Mouse (Mus musculus) brain, adult 2 months (tissue): ENCODE measurements around the gene Ppa1.

Source experiments
- DNase-seq: peaks from one replicate; pipeline ENCODE4 v3.0.0; 2011; ENCODE audit warnings: low read depth, low spot score

The Ppa1 gene

DNA sequence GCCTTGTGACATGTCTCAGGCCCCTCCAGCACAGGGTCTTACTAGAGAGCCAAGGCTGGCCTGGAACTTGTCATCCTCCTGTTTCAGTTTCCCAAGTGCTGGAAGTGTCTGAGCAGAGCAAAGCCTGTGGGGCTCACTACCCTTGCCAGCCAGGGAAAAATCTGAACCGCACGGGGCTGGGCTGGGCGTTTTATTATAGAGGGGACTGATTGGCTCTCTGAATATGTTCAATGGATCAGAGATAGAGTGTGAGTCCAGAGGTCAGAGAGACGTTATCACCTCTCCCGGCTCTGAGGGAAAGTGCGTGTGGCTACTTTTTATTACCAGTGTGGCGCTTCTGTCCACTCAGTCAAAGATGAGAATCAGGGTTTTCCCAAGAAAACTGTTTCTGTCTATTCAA, 1.8 kb upstream of the Ppa1 start:
- no peak for DNase-seq

DNA sequence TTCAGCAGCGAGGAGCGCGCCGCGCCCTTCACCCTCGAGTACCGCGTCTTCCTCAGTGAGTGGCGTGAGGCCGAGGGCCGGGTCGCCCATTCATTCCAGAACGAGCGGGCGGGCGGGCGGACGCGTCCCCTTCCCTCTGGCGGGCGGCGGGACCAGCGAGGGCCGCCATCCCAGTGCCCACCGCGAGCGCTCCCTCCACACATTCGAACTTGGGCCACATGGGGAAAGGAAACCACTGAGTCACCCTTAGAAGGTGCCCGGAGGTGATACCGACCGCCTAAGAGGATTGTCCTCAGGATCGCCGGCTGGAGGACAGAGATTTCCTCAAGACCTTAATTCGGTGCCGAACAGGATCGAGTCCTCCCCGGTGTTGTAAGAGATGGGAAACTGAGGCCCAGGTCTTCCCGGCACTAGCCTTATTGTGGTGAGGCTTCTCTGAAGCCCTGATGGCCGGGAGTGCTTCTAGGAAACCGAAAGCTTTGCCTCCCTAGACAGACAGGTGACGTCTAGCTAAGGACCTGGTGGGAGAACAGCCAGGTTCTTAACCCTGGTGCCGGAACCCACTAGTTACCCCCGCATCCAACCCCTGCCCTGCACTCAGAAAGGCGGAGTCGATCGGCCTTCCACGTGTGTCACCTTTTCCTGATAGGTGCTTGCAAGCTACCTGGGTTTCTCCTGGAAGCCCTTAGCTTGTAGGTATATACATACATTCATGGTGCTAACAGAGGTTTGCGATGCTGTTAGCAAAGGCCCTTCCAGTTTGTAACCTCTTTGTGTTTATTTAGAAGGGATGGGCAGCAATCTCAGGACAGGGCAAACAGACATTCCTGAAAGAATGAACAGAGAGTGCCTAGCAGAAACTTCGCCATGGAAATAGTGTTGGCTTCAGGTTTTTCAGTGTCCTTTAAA, 639 bp downstream of the Ppa1 start:
- DNase-seq = peak; percentile 25

DNA sequence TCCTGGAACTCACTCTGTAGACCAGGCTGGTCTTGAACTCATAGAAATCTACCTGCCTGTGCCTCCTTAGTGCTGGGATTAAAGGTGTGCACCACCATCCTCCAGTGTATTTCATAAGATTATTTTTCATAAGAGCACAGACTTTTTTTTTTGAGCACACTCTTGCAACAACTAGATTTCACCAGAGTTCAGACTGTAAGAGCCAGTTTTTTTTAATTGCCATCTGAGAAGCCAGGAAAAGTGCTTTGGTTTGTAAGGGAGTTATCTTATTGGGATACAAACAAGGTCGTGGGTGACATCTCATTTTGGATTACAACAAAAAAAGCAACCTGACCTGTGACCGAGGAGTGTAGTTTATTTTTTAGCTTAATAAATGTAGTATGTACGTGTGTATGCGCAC, 5.8 kb downstream of the Ppa1 start:
- DNase-seq = no peak

DNA sequence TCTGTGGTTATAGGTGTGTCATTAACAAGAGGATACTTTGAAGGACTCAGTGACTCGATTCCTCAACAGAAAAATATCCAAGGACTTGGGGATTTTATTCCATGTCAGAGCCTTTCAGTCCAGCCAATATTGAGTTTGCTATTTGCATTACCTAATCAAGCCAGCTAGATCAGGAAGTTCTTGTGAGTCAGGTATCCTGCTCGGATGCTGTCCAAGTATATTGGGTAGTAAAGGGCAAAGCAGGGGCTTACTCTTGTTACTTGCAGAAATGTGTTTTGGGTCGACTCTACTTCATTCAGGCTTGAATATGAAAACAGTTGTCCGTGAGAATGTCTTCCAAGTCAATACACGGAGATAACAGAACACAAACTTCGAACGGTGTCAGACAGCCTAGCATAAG, 6.3 kb downstream of the Ppa1 start:
- DNase-seq = no peak

DNA sequence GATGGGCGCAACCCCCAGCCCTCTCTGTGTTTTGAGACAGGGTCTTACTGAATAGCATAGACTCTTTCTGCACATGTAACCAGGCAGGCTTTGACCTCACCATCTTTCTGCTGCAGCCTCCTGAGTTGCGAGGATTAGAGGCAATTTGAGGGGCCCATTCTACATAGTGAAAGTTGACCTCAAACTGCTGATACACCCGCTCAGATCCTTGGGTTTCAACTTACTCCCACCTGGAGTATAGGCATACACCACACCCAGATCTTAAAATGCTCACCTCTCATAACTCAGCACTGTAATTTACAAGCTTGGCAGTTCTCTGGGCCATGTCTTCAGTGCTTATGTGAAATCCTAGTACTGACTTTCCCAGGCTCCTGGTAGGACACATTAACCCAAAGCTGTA, 6.8 kb downstream of the Ppa1 start:
- DNase-seq = no peak

DNA sequence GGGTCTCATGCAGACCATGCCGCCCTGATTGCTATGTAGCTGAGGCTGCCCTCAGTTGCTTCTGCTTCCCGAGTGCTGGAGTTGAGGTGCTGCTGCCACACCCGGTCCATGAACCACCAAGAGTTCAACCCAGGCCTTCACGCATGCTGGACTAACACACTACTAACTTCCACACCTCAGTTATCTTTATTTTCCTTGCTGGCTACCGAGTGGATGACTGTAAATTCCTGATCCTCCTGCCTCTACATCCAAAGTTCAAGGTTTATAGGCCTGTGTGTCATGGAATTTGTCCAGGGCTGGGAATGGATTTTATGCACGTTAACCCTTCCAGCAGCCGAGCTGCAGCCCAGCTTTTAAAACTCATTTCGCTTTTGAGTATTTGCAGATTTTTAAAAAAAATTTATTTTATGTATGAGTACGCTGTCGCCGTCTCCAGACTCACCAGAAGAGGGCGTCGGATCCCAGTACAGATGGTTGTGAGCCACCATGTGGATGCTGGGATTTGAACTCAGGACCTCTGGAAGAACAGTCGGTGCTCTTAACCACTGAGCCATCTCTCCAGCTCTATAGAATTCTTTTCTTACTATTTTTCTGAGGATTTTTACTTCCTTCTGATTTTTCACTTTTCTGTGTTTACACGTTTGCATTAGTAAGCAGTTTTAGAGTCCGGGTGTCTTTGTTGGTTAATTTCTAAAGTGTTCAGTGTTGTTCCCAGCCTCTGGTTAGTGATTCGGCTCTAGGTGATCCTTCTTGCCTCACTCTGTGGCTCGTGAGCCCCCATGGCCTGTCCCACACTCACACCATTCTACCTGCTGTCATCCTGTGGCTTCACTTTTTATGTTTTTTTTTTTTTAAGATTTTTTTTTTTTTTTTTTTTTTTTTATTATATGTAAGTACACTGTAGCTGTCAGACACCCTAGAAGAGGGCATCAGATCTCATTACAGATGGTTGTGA, 8.9 kb downstream of the Ppa1 start:
- DNase-seq = no peak

DNA sequence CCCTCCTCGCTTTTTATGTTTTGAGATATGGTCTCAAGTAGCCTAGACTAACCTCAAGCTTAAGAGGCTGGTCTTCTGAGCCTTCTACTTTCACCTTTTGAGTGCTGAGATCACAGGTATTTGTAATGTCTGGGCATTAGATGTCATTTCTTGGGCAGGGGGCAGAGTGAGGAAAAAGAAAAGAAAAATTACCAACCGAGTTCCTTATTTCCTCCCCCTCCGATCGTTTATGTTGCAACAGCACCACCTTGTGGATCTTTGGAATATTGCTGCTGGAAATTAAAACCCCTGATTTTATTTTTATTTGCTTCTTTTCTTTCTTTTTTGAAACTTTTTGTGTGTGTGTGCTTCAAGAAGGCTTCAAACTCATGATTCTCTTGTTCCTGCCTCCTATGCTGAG, 9.6 kb downstream of the Ppa1 start:
- DNase-seq = peak; percentile 34

DNA sequence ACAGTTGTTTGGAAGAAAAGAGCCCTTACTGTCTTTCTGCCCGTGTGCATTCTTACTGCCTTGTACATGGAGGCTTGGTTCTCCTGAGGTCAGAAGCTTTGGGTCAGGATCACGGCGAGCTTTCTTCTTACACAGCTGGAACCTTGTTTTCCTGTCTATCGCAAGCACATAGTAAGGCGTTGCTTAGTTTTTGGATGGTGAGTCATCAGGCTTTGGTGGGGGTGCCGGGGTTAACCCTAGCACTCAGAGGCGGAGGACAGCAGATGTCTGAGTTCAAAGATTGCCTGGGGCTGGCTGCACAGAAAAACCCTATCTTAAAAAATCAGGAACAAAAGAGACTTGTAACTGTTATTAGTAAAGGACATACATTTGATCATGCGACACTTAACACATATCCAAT, 13.5 kb downstream of the Ppa1 start:
- peak; percentile 35 for DNase-seq

DNA sequence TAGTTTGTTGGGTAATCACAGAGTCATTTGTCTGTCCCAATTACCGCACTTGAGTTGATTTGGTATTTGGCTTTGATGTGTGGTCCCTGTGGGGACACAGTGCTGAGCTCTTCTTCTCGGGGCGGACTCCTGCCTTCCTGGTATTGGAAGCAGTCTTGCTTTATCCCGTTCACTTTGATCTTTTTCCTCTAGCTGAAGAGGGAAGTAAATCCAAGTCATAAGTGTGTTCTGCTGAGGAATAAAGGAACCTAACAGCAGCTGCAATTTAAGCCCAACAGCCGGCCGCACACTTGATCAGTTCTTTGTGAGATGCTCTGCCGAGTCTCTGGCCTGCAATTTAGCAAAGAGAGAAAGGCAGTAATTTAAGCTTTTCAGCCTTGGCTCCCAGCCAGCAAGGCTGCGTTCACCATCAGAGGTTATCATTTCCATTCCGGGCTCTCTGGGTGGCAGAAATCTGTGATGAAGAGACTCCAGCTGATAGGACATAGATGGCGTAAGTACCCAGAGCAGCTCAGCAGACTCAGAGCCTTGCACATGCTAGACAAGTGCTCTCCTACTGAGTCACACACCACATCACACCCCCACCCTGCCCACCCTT, 14.1 kb downstream of the Ppa1 start:
- peak; percentile 75 for DNase-seq

DNA sequence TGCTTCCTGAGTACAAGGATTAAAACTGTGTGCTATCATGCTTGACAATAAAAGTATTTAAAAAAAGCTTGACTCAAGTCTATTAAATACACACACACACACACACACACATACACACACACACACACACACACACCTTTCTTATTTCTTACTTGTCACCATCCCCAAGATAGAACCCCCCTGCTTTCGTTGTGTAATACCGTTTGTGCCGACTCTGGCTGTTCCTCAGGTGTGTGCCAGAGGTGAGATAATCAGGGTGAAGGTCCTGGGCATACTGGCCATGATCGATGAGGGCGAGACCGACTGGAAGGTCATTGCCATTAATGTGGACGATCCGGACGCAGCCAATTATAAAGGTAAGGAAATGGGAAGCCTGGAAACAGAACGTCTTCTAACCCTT, 16.8 kb downstream of the Ppa1 start:
- no peak for DNase-seq

DNA sequence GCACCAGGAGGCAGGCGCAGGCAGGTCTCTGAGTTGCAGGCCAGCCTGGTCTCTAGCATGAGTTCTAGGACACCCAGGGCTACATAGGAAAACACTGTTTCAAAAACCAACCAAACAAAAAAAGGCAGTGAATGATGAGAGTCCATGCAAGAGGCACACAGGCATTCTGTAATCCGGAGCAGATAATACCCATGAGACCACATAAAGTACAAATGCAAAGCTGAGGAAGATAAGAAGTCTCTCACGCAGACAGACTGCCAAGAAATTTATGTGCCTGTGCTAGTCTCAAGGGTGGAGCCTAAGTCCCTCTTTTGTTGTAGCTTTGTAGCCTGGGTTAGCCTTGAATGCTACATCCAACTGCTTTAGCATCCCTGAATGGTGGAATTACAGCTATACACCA, 17.3 kb downstream of the Ppa1 start:
- DNase-seq = no peak

DNA sequence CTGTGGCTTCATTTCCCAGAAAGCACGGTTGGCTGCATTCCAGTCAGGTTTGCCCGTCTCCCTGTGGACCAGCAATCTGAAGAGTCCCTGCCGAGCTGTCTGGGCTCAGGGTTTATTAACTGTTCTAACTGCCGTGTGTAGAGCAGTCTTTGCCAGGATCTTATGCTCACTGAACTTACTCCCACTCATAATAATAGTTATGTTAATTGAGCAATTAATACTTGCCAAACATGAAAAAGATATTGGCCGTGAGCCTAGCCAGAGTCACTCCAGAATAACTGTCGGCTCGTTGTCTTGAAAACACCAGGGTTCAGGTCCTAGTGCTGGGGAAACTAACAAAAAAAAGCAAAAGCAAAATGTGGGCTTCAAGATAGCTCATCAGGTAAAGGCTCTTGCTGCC, 20.9 kb downstream of the Ppa1 start:
- peak; percentile 22 for DNase-seq

DNA sequence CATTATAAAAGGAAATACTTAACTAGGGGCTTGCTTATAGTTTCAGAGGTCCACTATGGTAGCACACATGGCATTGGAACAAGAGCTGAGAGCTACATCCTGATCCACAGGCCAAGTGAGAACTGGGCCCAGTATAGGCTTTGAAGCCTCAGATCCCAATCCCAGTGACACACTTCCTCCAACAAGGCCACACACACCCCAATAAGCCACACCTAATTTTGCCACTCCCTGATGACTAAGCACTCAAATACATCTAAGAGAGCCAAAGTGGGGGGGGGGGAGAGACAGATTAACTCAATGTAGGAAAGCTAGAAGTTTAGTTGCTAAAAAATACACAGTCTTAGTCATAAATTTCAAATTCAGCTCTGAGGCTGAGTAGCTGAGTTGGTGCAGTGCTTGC, 21.5 kb downstream of the Ppa1 start:
- DNase-seq = peak; percentile 25

DNA sequence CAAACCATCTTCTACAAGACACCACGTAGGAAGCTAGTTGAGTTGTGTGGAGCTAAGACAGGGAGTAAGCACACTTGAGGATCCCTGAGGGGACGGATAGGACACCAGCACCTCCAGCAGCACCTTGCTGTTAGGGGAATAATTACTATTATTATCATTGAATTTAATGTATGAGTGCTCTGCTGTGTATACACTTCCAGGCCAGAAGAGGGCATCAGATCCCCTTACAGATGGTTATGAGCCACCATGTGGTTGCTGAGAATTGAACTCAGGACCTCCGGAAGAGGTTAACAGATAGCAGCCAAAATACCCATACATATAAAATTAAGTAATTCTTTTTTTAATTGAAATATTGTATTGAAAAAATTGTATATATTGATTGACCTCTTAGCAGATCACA, 22.4 kb downstream of the Ppa1 start:
- DNase-seq = no peak

DNA sequence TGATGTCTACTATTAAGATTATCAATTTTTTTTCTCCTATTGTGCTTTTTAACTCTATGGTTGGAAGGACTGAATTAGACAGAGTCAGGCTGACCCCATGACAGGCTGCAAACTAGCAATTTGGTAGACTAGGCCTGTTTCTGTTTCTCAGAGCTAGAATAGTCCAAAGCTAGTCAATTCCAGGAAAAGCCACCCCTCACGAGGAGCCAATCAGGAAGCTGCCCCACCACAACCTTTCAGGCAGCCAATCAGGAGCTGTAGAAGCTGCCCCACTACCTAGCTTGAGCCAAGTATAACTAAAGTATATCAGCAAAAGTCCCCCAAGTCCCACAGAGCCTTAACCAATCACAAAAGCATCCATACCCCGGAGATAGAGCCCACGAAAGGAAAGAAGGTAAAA, 27.6 kb downstream of the Ppa1 start:
- no peak for DNase-seq

DNA sequence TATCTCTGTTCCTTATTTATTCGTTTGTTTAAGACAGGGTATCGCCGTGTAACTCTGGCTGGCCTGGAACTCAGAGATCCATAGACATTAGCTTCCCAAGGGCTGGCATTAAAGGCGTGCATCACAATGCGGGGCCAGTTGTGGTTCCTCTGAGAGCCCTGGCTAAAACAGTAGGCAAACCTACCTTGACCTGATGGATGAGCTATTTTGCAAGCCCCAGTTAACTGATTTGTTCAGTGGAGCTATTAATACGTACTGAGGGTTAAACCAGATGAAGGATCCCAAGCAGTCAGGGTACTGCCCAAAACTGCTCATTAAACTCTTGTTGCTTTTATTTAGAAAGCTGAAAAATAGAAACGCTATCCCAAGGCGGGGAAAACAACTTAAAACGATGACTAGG, 31.2 kb downstream of the Ppa1 start:
- DNase-seq = no peak

DNA sequence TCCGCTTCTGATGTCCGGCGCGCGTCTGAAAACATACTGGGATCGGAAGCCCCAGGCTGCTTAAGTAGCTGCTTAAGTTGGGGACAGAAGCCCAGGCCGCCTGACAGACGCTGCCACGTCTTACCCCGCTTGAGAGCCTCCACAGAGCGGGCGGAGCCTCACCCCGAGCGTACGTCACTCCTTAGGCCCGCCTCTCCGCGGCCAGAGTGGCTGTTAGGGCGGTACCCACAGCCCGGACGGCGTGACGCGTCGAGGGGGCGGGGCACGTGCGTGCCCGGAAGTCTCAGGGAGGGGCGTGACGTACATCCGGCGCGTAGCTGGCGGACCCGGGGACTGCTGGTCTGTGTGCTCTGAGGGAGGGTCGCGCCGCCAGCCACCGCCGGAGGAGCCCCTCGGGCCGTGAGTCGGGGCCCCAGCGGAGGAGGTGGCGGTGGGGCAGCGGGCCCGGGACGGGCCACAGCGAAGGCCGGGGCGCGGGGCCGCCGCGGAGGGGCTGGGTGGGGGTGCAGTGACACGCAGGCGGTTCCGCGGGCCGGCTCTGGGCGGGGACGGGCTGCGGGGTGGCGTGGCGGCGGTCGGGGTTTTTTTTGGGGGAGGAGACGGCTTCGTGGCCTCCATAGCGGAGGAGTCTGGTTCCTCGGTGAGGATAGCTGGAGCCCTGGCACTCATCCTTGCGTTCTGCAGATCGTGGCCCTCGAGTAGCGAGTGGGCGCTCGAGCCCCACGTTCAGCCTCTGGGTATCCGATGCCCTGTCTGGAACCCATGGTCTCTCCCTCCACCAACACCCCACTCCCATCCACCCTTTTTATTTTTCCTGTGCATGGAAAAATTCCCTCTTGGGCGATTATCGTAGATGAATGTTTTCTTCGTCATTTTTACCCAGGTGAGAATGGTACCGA, 31.9 kb downstream of the Ppa1 start, which contains the start of gene Sar1a:
Gene Sar1a, plus strand, starts transcription at position 285 of the 899 bp plus-strand sequence.
- peak; percentile 99 for DNase-seq

DNA sequence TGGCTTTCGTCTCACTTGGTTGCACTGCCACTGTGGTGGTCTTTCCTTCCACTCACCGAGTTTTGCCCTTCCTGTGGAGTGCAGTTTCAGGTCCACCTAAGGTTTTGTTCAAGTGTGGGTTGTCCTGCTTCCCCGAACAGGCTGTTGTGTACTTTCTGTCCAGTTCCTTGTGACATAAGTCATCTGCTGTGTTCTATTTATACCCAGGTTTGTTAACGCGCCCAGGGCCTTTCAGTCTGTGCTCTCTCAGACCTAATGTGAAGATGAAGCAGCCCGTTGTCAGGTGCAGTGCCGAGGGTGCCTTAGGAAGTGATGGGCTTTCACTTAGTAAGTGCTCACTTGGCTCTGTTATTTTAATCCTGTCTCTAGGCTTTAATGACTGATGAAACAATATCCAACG, 41.1 kb downstream of the Ppa1 start:
- DNase-seq = no peak

DNA sequence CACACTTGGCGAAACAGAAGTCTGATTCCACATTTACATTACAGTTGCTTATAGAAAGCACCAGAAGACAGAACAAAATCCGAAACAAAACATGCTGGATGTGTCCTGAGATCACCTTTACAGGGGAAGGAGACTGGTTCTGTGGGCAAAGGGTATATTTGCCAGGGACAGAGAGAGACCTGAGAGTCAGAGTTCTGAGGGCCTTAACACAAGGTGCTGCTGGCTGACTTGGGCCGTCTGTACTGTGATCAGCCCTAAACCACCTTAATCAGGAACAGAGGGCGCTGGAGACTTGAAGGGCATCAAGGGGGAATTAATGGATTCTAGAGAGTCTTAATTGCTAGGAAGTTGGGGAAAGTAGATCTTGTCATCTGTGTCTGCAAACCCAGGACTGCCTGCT, 45.2 kb downstream of the Ppa1 start:
- DNase-seq = no peak

DNA sequence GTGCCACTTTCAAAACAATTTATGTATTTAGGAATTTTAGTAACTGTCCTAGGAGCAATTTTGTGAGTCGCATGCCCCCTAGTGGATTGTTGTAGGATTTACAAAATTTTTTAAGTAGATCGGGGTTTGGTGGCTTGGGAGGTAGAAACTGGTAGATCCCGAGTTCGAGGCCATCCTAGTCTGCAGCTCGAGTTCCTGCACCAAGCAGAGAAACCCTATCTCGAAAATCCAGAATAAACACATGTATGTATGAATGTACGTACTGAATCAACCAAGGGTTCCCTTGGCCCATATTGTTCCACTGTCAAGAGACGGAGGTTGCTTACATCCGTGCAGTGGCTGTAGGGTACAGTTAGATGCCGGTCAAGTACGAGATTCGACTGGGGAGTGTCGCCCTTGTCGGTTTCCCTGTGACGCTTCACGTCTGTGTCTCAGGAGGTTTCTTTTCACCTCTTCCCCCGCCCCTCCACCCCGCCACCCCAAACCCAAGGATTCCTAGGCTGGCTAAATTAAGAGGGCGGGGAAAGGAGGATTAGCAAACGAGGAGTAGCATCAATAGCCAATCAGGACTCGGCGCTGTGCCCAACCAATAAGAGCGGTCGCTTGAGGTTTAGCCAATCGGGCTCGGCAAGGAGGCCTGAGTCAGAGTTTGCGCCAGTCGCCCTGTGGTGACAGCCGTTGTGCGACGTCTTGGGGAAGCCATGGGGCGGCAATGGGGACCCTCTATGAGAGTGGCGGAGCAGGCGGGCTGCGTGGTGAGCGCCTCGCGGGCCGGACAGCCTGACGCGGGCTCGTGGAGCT, 46.7 kb downstream of the Ppa1 start, which contains the start of gene Tysnd1:
Gene Tysnd1, plus strand, starts transcription at position 645 of the 801 bp plus-strand sequence.
- peak; percentile 99 for DNase-seq
